Mouse (Mus musculus) embryonic fibroblast, embryonic 13.5 days (primary cell): Measurements from ENCODE around the gene Prrg2. TPM values are rescaled to one million over a fixed set of nuclear protein-coding genes. Genes with fewer than 3 reads are reported as not detected.
"Not testable (repeated sequence)": the region's sequence is repeated elsewhere in the genome, so short reads cannot be mapped to it uniquely, and the experiment has no call there.

Source experiments
- H3K27ac ChIP-seq: 2 replicates; pipeline ENCODE4 v1.5.1; 2012; ENCODE audit warnings: low read length, control low read depth, inconsistent platforms; ENCODE audit not compliant: insufficient read depth
- H3K4me1 ChIP-seq: 2 replicates; pipeline ENCODE4 v1.6.1; 2011; ENCODE audit warnings: low read length; ENCODE audit not compliant: control insufficient read depth, insufficient read depth
- H3K4me3 ChIP-seq: 2 replicates; pipeline ENCODE4 v1.5.1; 2011; ENCODE audit warnings: mild to moderate bottlenecking, control low read depth, low read length; ENCODE audit not compliant: insufficient read depth
- CTCF ChIP-seq: IDR thresholded peaks from 2 replicates; pipeline ENCODE4 v1.5.1; 2011; ENCODE audit warnings: mild to moderate bottlenecking, control low read depth, low read length, moderate library complexity, borderline replicate concordance; ENCODE audit not compliant: insufficient read depth
- POLR2A ChIP-seq: IDR thresholded peaks from 2 replicates; pipeline ENCODE4 v1.6.1; 2011; ENCODE audit warnings: low read depth, mild to moderate bottlenecking, control low read depth, low read length, moderate library complexity
- polyA plus RNA-seq: library from polyadenylated mRNA; stranded (reverse); fragments of >200 nt; gene quantifications from 2 replicates; pipeline ENCODE4 v1.2.4, GENCODE M21; 2011; ENCODE audit warnings: low read depth; ENCODE audit not compliant: missing spikeins, insufficient read length

Gene Prrg2
- polyA plus RNA-seq, 1 experiment, result 15.1 TPM

DNA sequence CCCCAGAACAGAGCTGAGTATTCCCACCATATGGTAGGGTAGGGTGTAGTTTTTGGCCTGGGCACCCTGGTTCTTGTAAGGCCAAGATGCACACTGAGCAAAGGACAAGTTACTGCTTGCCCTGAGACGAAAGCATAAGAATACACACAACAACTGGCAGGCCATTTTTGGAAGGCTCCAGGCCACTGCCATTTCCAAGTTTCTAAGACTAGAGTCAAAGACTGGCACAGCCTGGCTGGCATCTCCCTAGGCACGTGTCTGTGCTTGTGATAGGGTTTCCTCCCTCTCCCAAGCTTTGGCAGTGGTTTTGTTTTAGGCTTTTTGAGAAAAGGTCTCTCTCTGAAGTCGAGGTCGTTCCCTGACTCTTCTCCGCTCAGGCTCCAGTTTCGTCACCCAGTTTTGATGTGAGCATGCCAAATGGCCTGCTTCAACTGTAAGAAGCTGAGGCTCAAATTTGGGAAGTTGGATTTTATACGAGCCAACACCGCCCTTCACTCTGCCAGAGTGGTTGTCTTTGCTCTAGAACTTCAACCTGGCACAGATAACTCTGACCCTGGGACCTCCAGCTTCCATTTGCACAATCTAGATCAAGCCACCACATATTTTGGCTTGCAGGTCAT lies 36.8 kb downstream of the Prrg2 start:
- TF ChIP-seq CTCF, result no peak
- Histone ChIP-seq H3K4me1 (no peaks in the 10 kb centered on the region; the same call in 1 of the 2 replicates), H3K27ac (no peak overlapping the region), H3K4me3 (no peak overlapping the region)

DNA sequence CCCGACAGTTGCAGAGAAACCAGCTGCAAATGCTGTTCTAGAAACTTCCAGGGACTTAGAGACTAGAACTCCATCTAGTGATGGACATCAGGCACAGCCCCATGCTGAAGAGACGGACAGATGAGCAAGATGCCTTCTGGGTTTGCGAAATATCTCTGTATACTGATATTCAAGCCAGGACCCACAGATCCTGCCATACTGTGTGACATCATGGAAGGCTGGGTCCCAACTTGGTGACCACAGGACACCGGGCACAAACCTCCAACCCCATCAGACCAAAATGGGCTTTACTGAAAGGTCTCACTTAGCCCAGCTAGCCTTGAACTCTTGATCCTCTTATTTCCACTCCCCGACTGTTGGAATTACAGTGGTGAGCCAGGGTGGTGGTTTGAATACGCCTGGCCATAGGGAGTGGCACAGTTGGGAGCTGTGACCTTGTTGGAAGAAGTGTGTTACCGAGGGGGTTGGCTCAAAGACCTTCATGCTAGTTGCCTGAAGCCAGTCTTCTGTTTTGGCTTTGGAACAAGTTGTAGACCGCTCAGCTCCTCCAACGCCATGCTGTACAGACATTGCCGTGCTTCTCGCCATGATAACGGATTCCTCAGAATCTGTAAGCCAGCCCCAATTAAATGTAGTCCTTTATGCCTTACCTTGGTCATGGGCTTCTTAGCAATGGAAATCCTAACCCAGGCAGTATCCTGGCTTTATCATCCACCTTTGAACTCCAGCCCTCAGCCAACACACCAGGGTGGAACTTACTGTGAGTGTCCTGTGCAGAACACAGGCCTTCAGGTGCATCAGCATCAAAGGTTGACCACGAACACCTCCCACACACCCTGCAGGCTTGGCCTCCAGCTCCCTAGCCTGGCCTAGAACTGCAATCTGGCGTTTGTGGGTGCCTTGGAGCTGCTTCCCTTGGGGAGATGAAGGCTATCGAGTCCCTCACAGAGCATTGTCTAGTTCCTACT lies 37.9 kb downstream of the Prrg2 start:
- H3K4me3 ChIP-seq, result no peak overlapping the region
- TF ChIP-seq POLR2A (0 out of 2 replicates have a peak, but pooled peaks have one; percentile 32), CTCF (no peak)
- H3K4me1 ChIP-seq, result no peaks in the 10 kb centered on the region; the same call in 1 of the 2 replicates
- no peak overlapping the region for H3K27ac ChIP-seq

DNA sequence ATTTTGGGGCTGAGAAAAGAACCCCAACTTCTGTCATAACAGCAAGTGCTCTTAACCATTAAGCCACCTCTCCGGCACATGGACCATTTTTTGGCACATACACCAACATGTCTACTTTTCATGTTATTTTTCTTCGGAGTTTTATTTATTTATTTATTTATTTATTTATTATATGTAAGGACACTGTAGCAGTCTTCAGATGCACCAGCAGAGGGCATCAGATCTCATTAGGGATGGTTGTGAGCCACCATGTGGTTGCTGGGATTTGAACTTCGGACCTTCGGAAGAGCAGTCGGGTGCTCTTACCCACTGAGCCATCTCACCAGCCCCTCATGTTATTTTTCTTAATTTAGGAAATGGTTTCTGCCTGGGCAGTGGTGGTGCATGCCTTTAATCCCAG lies 38.8 kb downstream of the Prrg2 start:
- H3K27ac ChIP-seq, H3K4me1 ChIP-seq, H3K4me3 ChIP-seq: not testable (repeated sequence)

DNA sequence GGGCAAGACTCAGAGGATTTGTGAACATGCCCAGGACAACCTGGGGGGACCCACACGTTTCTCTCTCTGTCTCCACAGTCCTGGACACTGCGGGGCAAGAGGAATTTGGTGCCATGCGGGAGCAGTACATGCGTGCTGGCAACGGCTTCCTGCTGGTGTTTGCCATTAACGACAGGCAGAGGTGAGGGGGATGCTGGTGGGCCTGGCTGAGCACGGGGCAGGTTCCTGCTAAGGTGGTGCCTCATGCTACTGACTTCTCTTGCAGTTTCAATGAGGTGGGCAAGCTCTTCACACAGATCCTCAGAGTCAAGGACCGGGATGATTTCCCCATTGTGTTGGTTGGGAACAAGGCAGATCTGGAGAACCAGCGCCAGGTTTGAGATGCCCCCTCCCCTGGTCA lies 42.3 kb downstream of the Prrg2 start:
- TF ChIP-seq CTCF (no peak), POLR2A (no peak)
- H3K4me1 ChIP-seq, result no peaks in the 10 kb centered on the region
- H3K4me3 ChIP-seq, result no peak overlapping the region
- H3K27ac ChIP-seq, result no peak overlapping the region

DNA sequence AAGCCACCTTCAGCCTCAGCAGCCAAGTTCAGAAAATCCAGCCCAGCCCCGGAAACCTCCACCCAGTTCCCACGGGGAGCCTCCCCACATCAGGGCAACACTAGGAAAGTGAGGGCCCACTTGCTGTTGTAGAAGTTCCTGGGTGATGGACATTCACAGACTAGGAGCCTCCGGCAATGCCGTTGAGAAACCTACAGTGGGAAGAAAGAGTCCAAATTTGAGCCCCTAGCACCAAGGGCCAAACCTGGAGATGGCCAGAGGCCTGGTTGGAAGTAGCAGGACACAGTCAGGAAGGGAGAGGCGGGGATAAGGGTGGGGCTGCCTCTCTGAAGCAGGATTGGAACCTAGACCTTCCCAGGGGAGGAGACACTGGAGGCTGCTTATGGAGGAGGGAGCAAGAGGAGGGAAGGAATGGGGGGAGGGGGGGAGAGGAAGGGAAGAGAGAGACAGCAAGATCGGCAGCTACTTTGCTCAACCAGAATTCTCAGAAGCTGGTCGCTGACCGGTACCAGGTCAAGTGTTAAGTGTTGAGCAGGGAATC lies 43.4 kb downstream of the Prrg2 start:
- Histone ChIP-seq H3K27ac (peak overlapping the region; percentile 94), H3K4me3 (peak overlapping the region; percentile 75), H3K4me1 (no peaks in the 10 kb centered on the region)
- TF ChIP-seq CTCF (no peak), POLR2A (peak; percentile 86)

DNA sequence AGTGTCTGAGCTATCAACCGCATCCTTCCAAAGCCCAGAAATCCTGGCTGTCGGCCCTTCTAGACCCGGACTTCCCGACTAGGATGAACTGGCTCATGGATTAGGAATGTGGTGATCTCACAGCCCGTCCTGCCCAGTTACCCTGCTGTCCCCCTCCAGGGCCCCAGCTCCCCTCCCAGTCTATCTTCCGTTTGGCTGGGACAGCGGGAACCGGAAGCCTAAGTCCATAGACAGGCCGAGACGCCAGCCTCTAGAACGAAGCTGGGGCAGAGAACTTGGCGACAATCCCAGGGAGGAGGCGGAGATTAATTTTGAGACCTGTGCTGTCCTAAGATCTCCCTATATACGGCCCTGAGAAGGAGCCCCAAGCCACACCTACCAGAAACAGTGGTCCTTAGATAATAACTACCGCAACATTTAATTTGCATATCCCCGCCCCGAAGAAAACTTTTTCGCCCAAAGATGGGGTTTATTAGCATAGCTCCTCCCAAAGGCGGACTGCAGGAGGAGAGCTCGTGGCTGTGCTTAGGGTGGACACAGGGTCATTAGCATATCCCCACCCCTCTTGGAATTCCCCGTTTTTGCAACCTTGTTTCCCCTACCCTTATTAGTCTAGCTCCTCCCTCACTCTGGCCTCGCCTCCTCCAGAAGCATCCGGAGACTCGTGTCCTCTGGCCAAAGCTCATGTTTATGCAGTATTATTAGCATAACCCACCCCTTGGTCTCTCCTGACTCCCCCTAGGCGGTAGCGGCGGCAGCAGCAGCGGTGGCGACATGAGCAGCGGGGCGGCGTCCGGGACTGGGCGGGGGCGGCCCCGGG lies 45.0 kb downstream of the Prrg2 start, which contains the start of gene Rras:
Rras (plus strand) TSS at position 720 of the 820 bp plus-strand sequence.
- Histone ChIP-seq H3K27ac (peak within 1 kb of the TSS; percentile 99), H3K4me3 (peak within 1 kb of the TSS; percentile 75), H3K4me1 (no peaks in the 10 kb centered on the region)
- TF ChIP-seq POLR2A (peak; percentile 87), CTCF (no peak)

DNA sequence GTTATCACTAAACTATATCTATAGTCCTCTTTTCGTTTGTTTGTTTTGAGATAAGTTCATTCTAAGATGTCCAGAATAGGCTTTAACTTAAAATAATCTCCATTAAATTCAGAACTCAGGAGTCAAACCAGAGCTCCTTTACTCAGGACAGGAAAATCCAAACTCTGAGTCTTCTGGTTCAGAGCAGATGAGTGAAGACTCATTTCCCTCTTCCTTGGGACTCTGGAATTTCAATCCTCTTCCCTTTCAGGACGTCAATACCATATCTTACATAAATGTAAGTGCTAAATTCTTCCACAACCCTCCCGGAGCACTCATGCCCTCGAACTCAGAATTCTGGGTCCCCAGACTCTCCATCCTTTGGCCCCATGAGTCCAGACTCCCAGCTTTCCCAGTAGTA lies 45.7 kb downstream of the Prrg2 start:
- peak overlapping the region; percentile 99 for H3K27ac ChIP-seq
- TF ChIP-seq CTCF, result no peak
- TF ChIP-seq POLR2A, result no peak
- H3K4me3 ChIP-seq, result peak overlapping the region; percentile 53
- no peaks in the 10 kb centered on the region for H3K4me1 ChIP-seq

DNA sequence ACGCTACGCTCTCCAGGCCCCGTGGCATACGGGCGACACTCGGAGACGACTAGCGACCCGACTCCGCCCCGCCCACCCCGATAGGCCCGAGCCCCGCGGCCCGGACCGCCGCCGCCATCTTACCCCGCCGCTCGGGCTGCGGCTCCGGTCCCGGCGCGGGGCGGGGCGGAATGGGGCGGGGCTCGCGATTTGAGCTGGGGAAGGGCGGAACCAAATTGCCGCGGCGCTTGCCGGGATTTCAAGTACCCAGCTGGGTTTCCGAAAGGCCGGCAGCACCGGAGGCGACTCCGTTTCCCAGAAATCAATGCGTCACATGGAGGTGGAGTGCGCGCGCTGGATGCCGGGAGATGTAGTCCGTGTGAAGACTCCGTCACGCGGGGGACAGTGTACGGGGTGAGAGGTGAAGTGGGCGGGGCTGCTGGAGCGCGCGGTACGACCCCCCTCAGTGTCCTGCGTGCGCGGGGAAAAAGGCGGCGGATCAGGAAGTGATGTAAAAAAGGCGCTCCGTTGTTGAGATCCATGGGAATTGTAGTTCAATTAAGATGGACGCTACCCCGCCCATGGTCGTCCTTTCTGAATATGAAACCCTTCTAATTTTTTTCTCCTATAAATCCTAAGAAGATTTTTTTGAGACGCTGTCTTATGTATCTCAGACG lies 46.4 kb downstream of the Prrg2 start, which contains the start of gene Scaf1:
Scaf1 (minus strand) TSS at position 407 of the 656 bp plus-strand sequence.
- Histone ChIP-seq H3K4me1 (no peaks in the 10 kb centered on the region), H3K27ac (peak within 1 kb of the TSS; percentile 99), H3K4me3 (peak within 1 kb of the TSS; percentile 97)
- no peak for TF ChIP-seq CTCF
- TF ChIP-seq POLR2A, result peak; percentile 50
